Mouse (Mus musculus) erythroblast, adult 5-6 weeks (primary cell): Measurements from ENCODE around the gene Tmem178. TPM values are rescaled to one million over a fixed set of nuclear protein-coding genes. Genes with fewer than 3 reads are reported as not detected.

Source experiments
- ATAC-seq: replicated peaks from 2 replicates; pipeline ENCODE4 v1.8.0; 2016; ENCODE audit warnings: moderate number of reproducible peaks, mild to moderate bottlenecking, moderate TSS enrichment, inconsistent platforms; ENCODE audit not compliant: poor library complexity, low FRiP score, severe bottlenecking
- total RNA-seq, 2 experiments: library from RNA; stranded (forward) in 1 of 2; stranded (reverse) in 1 of 2; fragments of 150-400 nt in 1 of 2; fragments of 200-764, 138-1000 nt in 1 of 2; gene quantifications; 2 replicates each; pipeline versions ENCODE4 v1.2.3 to v1.2.4; 2015 to 2017; ENCODE audit warnings: low replicate concordance in 2 of 2

Gene Tmem178
- total RNA-seq, 2 experiments from 2014 or later = not detected

GRCm38 (mm10) chr17:81038707-81039408 is 94.4 kb downstream of the Tmem178 start:
- 0 out of 2 replicates have a peak, but pooled peaks have one; percentile 41 for ATAC-seq

DNA sequence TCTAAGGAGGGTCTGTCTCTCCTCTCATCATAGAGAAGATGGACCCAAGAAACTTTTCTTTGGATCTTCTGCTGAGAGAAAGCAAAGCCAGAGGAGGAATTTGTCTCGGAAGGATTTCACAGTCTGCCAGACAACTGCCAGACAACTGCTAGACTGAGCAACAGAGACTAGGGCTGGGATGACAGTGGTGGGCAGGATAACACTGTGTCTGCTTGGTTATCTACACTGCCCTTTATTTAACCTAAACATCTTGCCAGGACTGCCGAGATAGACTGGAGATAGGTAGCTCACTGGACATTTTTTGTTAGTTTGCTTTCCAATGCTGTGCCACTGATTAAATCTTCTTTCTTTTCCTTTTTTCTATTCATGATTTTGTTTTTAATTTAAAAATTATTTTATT is 97.2 kb downstream of the Tmem178 start:
- ATAC-seq = 0 out of 2 replicates have a peak, but pooled peaks have one; percentile 15

- ATAC-seq = no peak
Observed at GRCm38 (mm10) chr17:81044356-81044755, 99.9 kb downstream of the Tmem178 start.

DNA sequence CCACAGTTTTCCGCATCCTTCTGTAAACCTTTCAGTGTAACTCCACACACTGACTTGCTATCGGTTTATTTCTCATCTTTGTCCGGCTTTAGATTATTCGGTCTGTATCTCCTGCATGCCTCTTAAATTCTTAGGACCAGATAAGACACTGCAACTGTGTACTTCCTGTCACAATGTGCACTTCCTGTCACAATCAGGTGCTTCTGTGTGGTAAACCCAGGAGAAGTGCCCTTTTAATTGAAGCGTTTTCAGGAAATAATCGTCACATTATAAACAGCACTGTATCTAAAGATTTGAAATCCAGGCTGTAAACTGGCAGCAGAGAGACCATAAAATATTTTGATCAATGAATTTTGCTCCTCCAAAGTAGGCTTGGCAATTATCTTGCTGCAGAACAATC is 100.7 kb downstream of the Tmem178 start:
- no peak for ATAC-seq

GRCm38 (mm10) chr17:81045525-81046150 is 101.2 kb downstream of the Tmem178 start:
- ATAC-seq = peak; percentile 71

- no peak for ATAC-seq
Observed at GRCm38 (mm10) chr17:81047930-81048564, 103.6 kb downstream of the Tmem178 start.

Other genes starting within 250 kb of the Tmem178 start
- gene Map4k3, start 216.1 kb upstream of the Tmem178 start, total RNA-seq (2015; ENCODE audit: low replicate concordance) = 0.38 and 1.3 TPM in 2 replicates
- gene Map4k3, start 216.1 kb upstream of the Tmem178 start, total RNA-seq (2017; ENCODE audit: low replicate concordance) = 0.60 and 1.4 TPM in 2 replicates
- gene Thumpd2, start 120.5 kb downstream of the Tmem178 start, total RNA-seq (2015; ENCODE audit: low replicate concordance) = 3.3 and 3.6 TPM in 2 replicates
- gene Thumpd2, start 120.5 kb downstream of the Tmem178 start, total RNA-seq (2017; ENCODE audit: low replicate concordance) = 1.4 and 2.5 TPM in 2 replicates